ENCODE assay signal across 16 mouse cellular contexts in the genomic region with DNA sequence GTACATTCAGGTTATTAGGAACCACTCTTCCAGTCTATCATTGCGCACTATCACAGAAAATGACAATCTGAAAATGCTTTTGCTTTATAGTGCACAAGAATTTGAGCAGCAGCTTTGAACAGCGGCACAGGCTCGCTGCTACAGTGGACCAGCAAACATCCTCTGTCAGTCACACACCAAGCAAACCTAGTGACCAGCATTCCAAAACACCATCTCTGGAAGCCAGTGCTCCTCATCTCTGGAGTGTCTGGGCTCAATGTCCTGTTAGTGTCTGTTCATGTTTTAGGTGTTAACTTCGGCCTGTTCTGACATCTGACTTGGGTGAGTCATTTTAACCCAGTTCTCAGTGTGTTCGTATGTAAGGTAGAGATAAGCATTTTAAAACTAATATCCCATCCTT.
"Had no signal": no experiment of that assay in that cellular context is flagged by ENCODE, and none has a peak within 500 bp of the region (broad histone marks: within the 10 kb centered on the region; RNA-seq: fewer than 3 reads in every experiment).

No protein-coding gene starts in this region.

- H3K9me3 ChIP-seq: neural tube, embryonic 13.5 days; neural tube, embryonic 15.5 days; stomach, embryonic 15.5 days had no signal

- H3K27ac ChIP-seq: neural tube, embryonic 13.5 days; neural tube, embryonic 15.5 days; stomach, embryonic 15.5 days; stomach, postnatal 0 days had no signal

- DNase-seq: retina, postnatal 1 day; right cerebral cortex, adult 18-20 months; right cerebral cortex, postnatal 14 days; right cerebral cortex, postnatal 25 days; right cerebral cortex, postnatal 4 days; spleen, adult 18-20 months; thymus, adult 18-20 months; thymus, adult 2 months; thymus, postnatal 14 days; thymus, postnatal 25 days; thymus, postnatal 36 days; thymus, postnatal 4 days had no signal

- H3K27me3 ChIP-seq: neural tube, embryonic 13.5 days; neural tube, embryonic 15.5 days; stomach, embryonic 15.5 days had no signal

- H3K4me1 ChIP-seq: neural tube, embryonic 13.5 days; stomach, embryonic 15.5 days had no signal

- H3K4me3 ChIP-seq: neural tube, embryonic 13.5 days; neural tube, embryonic 15.5 days; stomach, embryonic 15.5 days had no signal

- H3K36me3 ChIP-seq: neural tube, embryonic 13.5 days; neural tube, embryonic 15.5 days; stomach, embryonic 15.5 days had no signal
